Mouse (Mus musculus): ENCODE data around the gene Cyp4a14. TPM values are rescaled to one million over a fixed set of nuclear protein-coding genes. Genes with fewer than 3 reads are reported as not detected.

The Cyp4a14 gene
- total and polyA plus RNA-seq, 3 experiments = not detected

- H3K27me3 ChIP-seq (ENCODE audit: control insufficient read depth in 1 of 2, insufficient read depth in 2 of 2, low read length in 2 of 2) = no peaks in the 10 kb centered on the region
- TF ChIP-seq POLR2AphosphoS2 (IDR thresholded peaks at IDR 0.05; ENCODE audit: low read length) (no peak), NELFE (IDR thresholded peaks at IDR 0.05; ENCODE audit: low read depth, low read length) (no peak), MAX (IDR thresholded peaks at IDR 0.05; ENCODE audit: low read length) (no peak), ELF1 (IDR thresholded peaks at IDR 0.05; ENCODE audit: low read depth, low read length) (no peak), USF2 (IDR thresholded peaks at IDR 0.05; ENCODE audit: borderline replicate concordance in 1 of 2, insufficient read depth in 1 of 2, low read depth in 1 of 2, low read length in 2 of 2) (no peak), GATA1 (IDR thresholded peaks at IDR 0.05; ENCODE audit: low read depth, low read length) (no peak)
- DNase-seq (ENCODE audit: low read depth, low spot score) = no peak
Measured at GRCm38 (mm10) chr4:115450577-115451137, 45.3 kb downstream of the Cyp4a14 start.

More at GRCm38 (mm10) chr4:115450577-115451137, 45.3 kb downstream of the Cyp4a14 start:
- Histone ChIP-seq H3K79me2 (ENCODE audit: control insufficient read depth, insufficient read depth, low read length, poor library complexity) (no peaks in the 10 kb centered on the region), H3K4me1 (ENCODE audit: control insufficient read depth in 1 of 2, insufficient read depth in 2 of 2, low read length in 2 of 2) (no peaks in the 10 kb centered on the region), H3K36me3 (ENCODE audit: control insufficient read depth in 1 of 2, insufficient read depth in 2 of 2, low read length in 2 of 2) (no peaks in the 10 kb centered on the region), H3K27ac (ENCODE audit: control insufficient read depth, low read depth, low read length) (no peak overlapping the region), H3K9me3 (replicated peaks; ENCODE audit: insufficient read depth, low read length) (no peaks in the 10 kb centered on the region), H3K9ac (ENCODE audit: control insufficient read depth, low read depth, low read length, poor library complexity, severe bottlenecking) (no peak overlapping the region), H3K4me3 (ENCODE audit: control insufficient read depth in 1 of 2, insufficient read depth in 1 of 2, low read depth in 2 of 2, low read length in 2 of 2) (no peak overlapping the region)

Other genes starting within 250 kb of the Cyp4a14 start
- not detected in 2 replicates for gene Cyp4a12a, start 197.1 kb downstream of the Cyp4a14 start, total RNA-seq (2012; rRNA removed)
- not detected for gene Cyp4a12a, start 197.1 kb downstream of the Cyp4a14 start, polyA plus RNA-seq (2012; ENCODE audit: insufficient read depth in 1 of 2, insufficient read length in 2 of 2, low read depth in 1 of 2, low replicate concordance in 2 of 2, missing spikeins in 1 of 2)
- not detected in 2 replicates for gene Cyp4a12b, start 84.5 kb downstream of the Cyp4a14 start, total RNA-seq (2012; rRNA removed)
- not detected for gene Cyp4a12b, start 84.5 kb downstream of the Cyp4a14 start, polyA plus RNA-seq (2012; ENCODE audit: insufficient read depth in 1 of 2, insufficient read length in 2 of 2, low read depth in 1 of 2, low replicate concordance in 2 of 2, missing spikeins in 1 of 2)
- not detected in 2 replicates for gene Cyp4a30b, start 43.5 kb downstream of the Cyp4a14 start, total RNA-seq (2012; rRNA removed)
- not detected for gene Cyp4a30b, start 43.5 kb downstream of the Cyp4a14 start, polyA plus RNA-seq (2012; ENCODE audit: insufficient read depth in 1 of 2, insufficient read length in 2 of 2, low read depth in 1 of 2, low replicate concordance in 2 of 2, missing spikeins in 1 of 2)
- gene Cyp4a10, start 22.1 kb upstream of the Cyp4a14 start, total RNA-seq (2012; rRNA removed) = not detected in 2 replicates
- gene Cyp4a10, start 22.1 kb upstream of the Cyp4a14 start, polyA plus RNA-seq (2012; ENCODE audit: insufficient read depth in 1 of 2, insufficient read length in 2 of 2, low read depth in 1 of 2, low replicate concordance in 2 of 2, missing spikeins in 1 of 2) = not detected
- not detected in 2 replicates for gene Cyp4a31, start 67.5 kb upstream of the Cyp4a14 start, total RNA-seq (2012; rRNA removed)
- gene Cyp4a31, start 67.5 kb upstream of the Cyp4a14 start, polyA plus RNA-seq (2012; ENCODE audit: insufficient read depth in 1 of 2, insufficient read length in 2 of 2, low read depth in 1 of 2, low replicate concordance in 2 of 2, missing spikeins in 1 of 2) = not detected
- gene Cyp4a32, start 104.8 kb upstream of the Cyp4a14 start, total RNA-seq (2012; rRNA removed) = not detected in 2 replicates
- gene Cyp4a32, start 104.8 kb upstream of the Cyp4a14 start, polyA plus RNA-seq (2012; ENCODE audit: insufficient read depth in 1 of 2, insufficient read length in 2 of 2, low read depth in 1 of 2, low replicate concordance in 2 of 2, missing spikeins in 1 of 2) = not detected
- gene Cyp4b1, start 151.6 kb upstream of the Cyp4a14 start, total RNA-seq (2012; rRNA removed) = 0.92 and 1.1 TPM in 2 replicates
- gene Cyp4b1, start 151.6 kb upstream of the Cyp4a14 start, polyA plus RNA-seq (2012; ENCODE audit: insufficient read depth in 1 of 2, insufficient read length in 2 of 2, low read depth in 1 of 2, low replicate concordance in 2 of 2, missing spikeins in 1 of 2) = 1 to 10 TPM in 1 of 2 experiments, not detected in 1; 2.1 TPM
- 10.4 and 11.7 TPM in 2 replicates for gene Efcab14, start 241.6 kb upstream of the Cyp4a14 start, total RNA-seq (2012; rRNA removed)
- 10 to 100 TPM in 1 of 2 experiments, not detected in 1; 17.1 TPM for gene Efcab14, start 241.6 kb upstream of the Cyp4a14 start, polyA plus RNA-seq (2012; ENCODE audit: insufficient read depth in 1 of 2, insufficient read length in 2 of 2, low read depth in 1 of 2, low replicate concordance in 2 of 2, missing spikeins in 1 of 2)

All from MEL (cell line).